Mouse (Mus musculus) lung, embryonic 15.5 days (tissue): ENCODE measurements at regions not wholly inside any gene's neighbourhood (a gene's known extent, or its start where the extent isn't known, plus 50 kb on each side); places are given as distances from the start of the nearest gene placed in this dataset.

Source experiments
- ATAC-seq: fragments of 200-750 bp; cut with Nextera tagmentation; 2 replicates; pipeline ENCODE4 v1.8.0; 2017; ENCODE audit warnings: moderate number of reproducible peaks, borderline replicate concordance; ENCODE audit not compliant: low FRiP score, low TSS enrichment; ENCODE audit errors: extremely low read depth
- H3K27ac ChIP-seq: fragments of 300-500 bp; sonication (generic); 2 replicates; pipeline ENCODE4 v1.5.1; 2015; ENCODE audit warnings: moderate library complexity, mild to moderate bottlenecking, inconsistent platforms
- H3K27me3 ChIP-seq: fragments of 300-500 bp; sonication (generic); 2 replicates; pipeline ENCODE4 v1.6.1; 2015; ENCODE audit warnings: inconsistent platforms
- H3K36me3 ChIP-seq: fragments of 300-500 bp; sonication (generic); 2 replicates; pipeline ENCODE4 v1.6.1; 2015; ENCODE audit warnings: inconsistent platforms
- H3K4me1 ChIP-seq: fragments of 300-500 bp; sonication (generic); 2 replicates; pipeline ENCODE4 v1.6.1; 2015; ENCODE audit warnings: inconsistent platforms
- H3K4me2 ChIP-seq: fragments of 300-500 bp; sonication (generic); 2 replicates; pipeline ENCODE4 v1.6.1; 2015; ENCODE audit warnings: inconsistent platforms, mild to moderate bottlenecking, moderate library complexity
- H3K4me3 ChIP-seq: fragments of 300-500 bp; sonication (generic); 2 replicates; pipeline ENCODE4 v1.5.1; 2015; ENCODE audit warnings: mild to moderate bottlenecking, inconsistent platforms
- H3K9ac ChIP-seq: fragments of 300-500 bp; sonication (generic); 2 replicates; pipeline ENCODE4 v1.6.1; 2015; ENCODE audit warnings: inconsistent platforms
- H3K9me3 ChIP-seq: fragments of 300-500 bp; sonication (generic); 2 replicates; pipeline ENCODE4 v1.6.1; 2016; ENCODE audit warnings: inconsistent platforms
- WGBS: fragments of 180-500 bp; shearing (Covaris S2); methylation state at CpG from one replicate; pipeline ENCODE4 v1.1.7; 2015; 5-methylcytosine and 5-hydroxymethylcytosine counted together

DNA sequence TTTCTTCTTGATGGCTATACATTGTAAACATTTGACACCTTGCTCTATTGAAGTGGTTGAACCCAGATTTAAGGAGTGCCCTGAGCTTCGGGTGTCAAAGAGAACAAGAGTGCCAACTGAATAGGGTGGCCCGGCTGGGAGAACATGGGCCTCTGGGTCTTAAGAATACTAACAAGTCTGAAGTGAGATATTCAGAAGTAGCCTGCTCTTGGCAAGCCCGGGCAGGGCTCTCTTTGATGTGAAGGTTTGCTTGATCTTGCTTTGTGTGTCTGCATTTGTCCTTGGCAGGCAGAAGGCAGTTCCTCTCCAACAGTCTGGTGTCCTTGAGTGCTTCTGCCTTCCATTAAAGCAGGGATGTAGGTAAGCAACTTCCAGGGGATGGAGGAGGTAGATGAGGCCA, 203.5 kb upstream of the Tsc22d2 start:
- WGBS, result 24% methylated on average over 3 of the region's 3 CpGs
- Histone ChIP-seq H3K4me1 (no peaks in the 10 kb centered on the region), H3K4me3 (no peak overlapping the region), H3K9ac (no peak overlapping the region), H3K27ac (no peak overlapping the region), H3K9me3 (no peaks in the 10 kb centered on the region), H3K4me2 (no peak overlapping the region), H3K27me3 (no peaks in the 10 kb centered on the region), H3K36me3 (no peaks in the 10 kb centered on the region)
- ATAC-seq, result no peak

DNA sequence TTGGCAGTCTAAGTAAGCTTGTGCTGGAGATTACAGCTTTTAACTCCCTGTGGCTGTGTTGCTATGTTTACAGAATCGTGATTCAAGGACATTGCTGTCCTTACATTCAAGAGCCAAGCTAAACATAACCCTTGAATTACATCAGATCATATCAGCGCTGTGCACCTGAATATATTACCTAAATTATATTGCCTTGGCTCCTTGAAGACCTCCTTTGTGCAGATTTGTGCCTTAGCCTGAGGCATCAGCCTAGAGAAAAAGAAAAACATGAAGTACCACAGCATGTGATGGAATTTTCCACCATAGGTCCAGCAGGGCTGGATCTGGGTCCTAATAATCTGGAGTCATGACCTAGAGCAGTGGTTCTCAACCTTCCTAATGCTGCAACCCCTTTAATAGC, 189.8 kb upstream of the Tsc22d2 start:
- no peaks in the 10 kb centered on the region for H3K9me3 ChIP-seq
- H3K4me1 ChIP-seq, result no peaks in the 10 kb centered on the region
- no peak overlapping the region for H3K9ac ChIP-seq
- H3K27ac ChIP-seq, result no peak overlapping the region
- no peaks in the 10 kb centered on the region for H3K36me3 ChIP-seq
- H3K27me3 ChIP-seq, result no peaks in the 10 kb centered on the region
- no peak for ATAC-seq
- H3K4me3 ChIP-seq, result no peak overlapping the region
- 65% methylated on average over 2 of the region's 2 CpGs for WGBS
- no peak overlapping the region for H3K4me2 ChIP-seq

GRCm38 (mm10) chr3:58226447-58227321, 187.8 kb upstream of the Tsc22d2 start:
- Histone ChIP-seq H3K27me3 (no peaks in the 10 kb centered on the region), H3K4me1 (no peaks in the 10 kb centered on the region), H3K36me3 (no peaks in the 10 kb centered on the region), H3K27ac (no peak overlapping the region), H3K4me3 (no peak overlapping the region), H3K4me2 (no peak overlapping the region), H3K9ac (no peak overlapping the region), H3K9me3 (no peaks in the 10 kb centered on the region)
- WGBS, result 75% methylated on average over 7 of the region's 7 CpGs
- ATAC-seq, result no peak

- Histone ChIP-seq H3K4me1 (no peaks in the 10 kb centered on the region), H3K4me2 (no peak overlapping the region), H3K9me3 (no peaks in the 10 kb centered on the region), H3K4me3 (no peak overlapping the region), H3K27ac (no peak overlapping the region), H3K27me3 (no peaks in the 10 kb centered on the region), H3K36me3 (no peaks in the 10 kb centered on the region), H3K9ac (no peak overlapping the region)
- 82% methylated on average over 5 of the region's 5 CpGs for WGBS
- no peak for ATAC-seq
Observed at GRCm38 (mm10) chr3:58227322-58227627, 187.2 kb upstream of the Tsc22d2 start.

- Histone ChIP-seq H3K4me2 (no peak overlapping the region), H3K27ac (no peak overlapping the region), H3K27me3 (no peaks in the 10 kb centered on the region), H3K4me3 (no peak overlapping the region), H3K4me1 (no peaks in the 10 kb centered on the region), H3K36me3 (no peaks in the 10 kb centered on the region), H3K9me3 (no peaks in the 10 kb centered on the region), H3K9ac (no peak overlapping the region)
- no peak for ATAC-seq
- 58% methylated on average over 3 of the region's 3 CpGs for whole genome bisulfite sequencing
Observed at GRCm38 (mm10) chr3:58228189-58228588, 186.3 kb upstream of the Tsc22d2 start.

GRCm38 (mm10) chr3:58231746-58232145, 182.8 kb upstream of the Tsc22d2 start:
- no peaks in the 10 kb centered on the region for H3K27me3 ChIP-seq
- H3K27ac ChIP-seq, result no peak overlapping the region
- ATAC-seq, result no peak
- no peak overlapping the region for H3K9ac ChIP-seq
- no peak overlapping the region for H3K4me3 ChIP-seq
- no peaks in the 10 kb centered on the region for H3K4me1 ChIP-seq
- no peak overlapping the region for H3K4me2 ChIP-seq
- no peaks in the 10 kb centered on the region for H3K9me3 ChIP-seq
- no peaks in the 10 kb centered on the region for H3K36me3 ChIP-seq
- 70% methylated on average over 2 of the region's 2 CpGs for WGBS

DNA sequence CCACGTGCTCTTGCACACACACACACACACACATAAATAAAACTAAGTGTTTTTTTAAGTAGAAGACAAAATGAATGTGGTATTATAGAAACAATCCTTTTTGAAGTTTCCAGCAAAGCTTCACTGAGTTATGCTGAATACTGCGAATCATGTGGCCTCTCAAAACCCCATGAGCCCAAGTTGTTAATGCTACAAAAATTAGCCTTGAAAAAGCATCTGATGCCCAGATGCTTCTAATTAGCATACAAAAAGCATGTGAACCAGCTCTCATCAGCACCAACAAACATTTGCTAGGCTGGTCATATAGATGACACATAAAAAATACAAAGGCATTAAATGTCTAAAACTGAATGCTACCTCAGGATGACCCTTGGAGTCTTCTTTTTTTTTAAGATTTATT, 181.2 kb upstream of the Tsc22d2 start:
- Histone ChIP-seq H3K9me3 (no peaks in the 10 kb centered on the region), H3K9ac (no peak overlapping the region), H3K4me2 (no peak overlapping the region), H3K36me3 (no peaks in the 10 kb centered on the region), H3K27me3 (no peaks in the 10 kb centered on the region), H3K4me1 (no peaks in the 10 kb centered on the region), H3K27ac (no peak overlapping the region), H3K4me3 (no peak overlapping the region)
- WGBS, result 77% methylated on average over 2 of the region's 2 CpGs
- ATAC-seq, result no peak

GRCm38 (mm10) chr3:58234846-58235630, 179.5 kb upstream of the Tsc22d2 start:
- no peak overlapping the region for H3K4me2 ChIP-seq
- no peaks in the 10 kb centered on the region for H3K9me3 ChIP-seq
- no peak overlapping the region for H3K4me3 ChIP-seq
- H3K27me3 ChIP-seq, result no peaks in the 10 kb centered on the region
- no peak for ATAC-seq
- no peak overlapping the region for H3K27ac ChIP-seq
- H3K36me3 ChIP-seq, result no peaks in the 10 kb centered on the region
- no peaks in the 10 kb centered on the region for H3K4me1 ChIP-seq
- 68% methylated on average over 6 of the region's 6 CpGs for WGBS
- H3K9ac ChIP-seq, result no peak overlapping the region

GRCm38 (mm10) chr3:58238111-58238510, 176.4 kb upstream of the Tsc22d2 start:
- Histone ChIP-seq H3K4me2 (no peak overlapping the region), H3K4me1 (no peaks in the 10 kb centered on the region), H3K27me3 (no peaks in the 10 kb centered on the region), H3K4me3 (no peak overlapping the region), H3K9me3 (no peaks in the 10 kb centered on the region), H3K9ac (no peak overlapping the region), H3K27ac (no peak overlapping the region), H3K36me3 (no peaks in the 10 kb centered on the region)
- no peak for ATAC-seq

DNA sequence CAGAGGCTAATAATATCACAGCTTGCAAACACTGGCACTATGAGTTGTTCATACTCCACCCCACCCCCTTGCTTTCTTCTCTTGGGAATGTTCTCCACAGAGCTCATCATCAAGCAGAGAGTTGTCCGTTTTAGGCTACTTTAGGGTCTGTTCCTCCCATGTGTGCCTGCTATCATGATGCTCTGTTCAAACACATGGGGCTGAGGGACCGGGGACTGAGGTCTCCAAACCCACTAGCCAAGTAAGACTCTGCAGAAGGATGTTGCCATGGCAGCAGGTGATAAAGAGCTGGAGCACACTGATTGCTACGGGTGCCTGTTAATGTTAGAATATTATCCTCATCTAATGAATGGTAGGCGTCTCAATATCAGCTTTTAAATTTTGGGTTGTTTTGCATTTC, 173.7 kb upstream of the Tsc22d2 start:
- H3K27ac ChIP-seq, result no peak overlapping the region
- H3K36me3 ChIP-seq, result no peaks in the 10 kb centered on the region
- 56% methylated on average over 4 of the region's 4 CpGs for WGBS
- no peak for ATAC-seq
- no peaks in the 10 kb centered on the region for H3K9me3 ChIP-seq
- H3K4me2 ChIP-seq, result no peak overlapping the region
- H3K4me1 ChIP-seq, result no peaks in the 10 kb centered on the region
- H3K9ac ChIP-seq, result no peak overlapping the region
- H3K4me3 ChIP-seq, result no peak overlapping the region
- H3K27me3 ChIP-seq, result no peaks in the 10 kb centered on the region

- no peak for ATAC-seq
- Histone ChIP-seq H3K36me3 (no peaks in the 10 kb centered on the region), H3K4me2 (no peak overlapping the region), H3K27me3 (no peaks in the 10 kb centered on the region), H3K9me3 (no peaks in the 10 kb centered on the region), H3K9ac (no peak overlapping the region), H3K4me1 (no peaks in the 10 kb centered on the region), H3K27ac (no peak overlapping the region), H3K4me3 (no peak overlapping the region)
- whole genome bisulfite sequencing, result 26% methylated on average over 5 of the region's 5 CpGs
Observed at GRCm38 (mm10) chr3:58245361-58245760, 169.2 kb upstream of the Tsc22d2 start.

DNA sequence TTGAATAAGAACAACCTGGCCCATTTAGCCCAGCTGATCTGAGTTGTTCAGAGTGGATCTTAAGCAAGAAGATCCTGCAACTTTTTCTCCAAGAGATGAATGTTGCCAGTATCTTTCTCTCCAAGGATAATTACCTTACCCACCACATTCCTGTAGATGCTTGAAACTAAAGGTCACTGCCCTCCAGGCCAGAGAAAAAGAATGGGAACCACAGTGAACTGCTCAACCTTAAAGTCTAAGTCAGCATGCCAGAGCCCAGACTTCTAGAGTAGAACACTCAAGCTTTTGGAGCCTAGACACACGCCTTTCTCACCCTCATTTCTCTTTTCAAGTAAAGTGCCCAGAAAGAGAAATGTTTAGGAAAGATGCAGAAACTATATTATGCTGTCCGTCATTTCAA, 166.5 kb upstream of the Tsc22d2 start:
- Histone ChIP-seq H3K4me3 (no peak overlapping the region), H3K27ac (no peak overlapping the region), H3K4me2 (no peak overlapping the region), H3K36me3 (no peaks in the 10 kb centered on the region), H3K9me3 (no peaks in the 10 kb centered on the region), H3K27me3 (no peaks in the 10 kb centered on the region), H3K4me1 (no peaks in the 10 kb centered on the region), H3K9ac (no peak overlapping the region)
- no peak for ATAC-seq
- WGBS, result 78% methylated on average over 2 of the region's 2 CpGs
